Mouse (Mus musculus): ENCODE data around the gene Slc7a1. TPM values are rescaled to one million over a fixed set of nuclear protein-coding genes. Genes with fewer than 3 reads are reported as not detected.

The Slc7a1 gene
- total and polyA plus RNA-seq, 3 experiments: 64.1 to 133 (median 80.9) TPM

DNA sequence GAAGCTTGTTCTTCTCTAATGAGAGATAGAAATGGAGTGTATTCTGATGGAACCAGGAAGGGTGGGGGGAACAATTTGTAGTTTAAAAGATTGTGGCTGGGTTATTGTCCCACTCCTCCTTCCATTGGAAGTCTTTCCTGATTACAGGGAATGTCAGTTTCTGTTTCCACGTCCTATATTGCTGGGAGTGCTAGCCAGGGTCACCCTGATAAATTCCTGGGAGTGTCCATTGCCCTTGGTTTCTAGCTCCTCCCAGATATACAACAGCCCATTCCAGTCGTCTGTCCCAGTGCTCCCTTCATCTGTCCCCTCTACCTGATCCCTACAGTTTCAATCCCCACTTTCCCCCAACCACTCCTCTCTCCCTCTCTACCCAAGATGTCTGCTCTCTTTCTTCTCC is 21.6 kb upstream of the Slc7a1 start:
- H3K36me3 ChIP-seq (ENCODE audit: control insufficient read depth in 1 of 2, insufficient read depth in 2 of 2, low read length in 2 of 2): peaks cover 0 to 8% of the 10 kb centered on the region in 2 experiments; a peak in 2 of 4 replicates
- H3K4me3 ChIP-seq (ENCODE audit: control insufficient read depth in 1 of 2, insufficient read depth in 1 of 2, low read depth in 2 of 2, low read length in 2 of 2): no peak overlapping the region
- H3K79me2 ChIP-seq (ENCODE audit: control insufficient read depth, insufficient read depth, low read length, poor library complexity): no peaks in the 10 kb centered on the region
- peaks cover 3 to 11% of the 10 kb centered on the region in 2 experiments; a peak in 3 of 4 replicates for H3K4me1 ChIP-seq (ENCODE audit: control insufficient read depth in 1 of 2, insufficient read depth in 2 of 2, low read length in 2 of 2)
- no peaks in the 10 kb centered on the region for H3K9me3 ChIP-seq (replicated peaks; ENCODE audit: insufficient read depth, low read length)
- H3K27me3 ChIP-seq (ENCODE audit: control insufficient read depth in 1 of 2, insufficient read depth in 2 of 2, low read length in 2 of 2): no peaks in the 10 kb centered on the region
- TF ChIP-seq GABPA (IDR thresholded peaks at IDR 0.05; ENCODE audit: low read depth, low read length): no peak
- no peak for TF ChIP-seq UBTF (IDR thresholded peaks at IDR 0.05; ENCODE audit: borderline replicate concordance, insufficient read depth, low read depth, low read length)
- H3K9ac ChIP-seq (ENCODE audit: control insufficient read depth, low read depth, low read length, poor library complexity, severe bottlenecking): no peak overlapping the region
- H3K27ac ChIP-seq (ENCODE audit: control insufficient read depth, low read depth, low read length): no peak overlapping the region
- no peak for DNase-seq (ENCODE audit: low read depth, low spot score)

DNA sequence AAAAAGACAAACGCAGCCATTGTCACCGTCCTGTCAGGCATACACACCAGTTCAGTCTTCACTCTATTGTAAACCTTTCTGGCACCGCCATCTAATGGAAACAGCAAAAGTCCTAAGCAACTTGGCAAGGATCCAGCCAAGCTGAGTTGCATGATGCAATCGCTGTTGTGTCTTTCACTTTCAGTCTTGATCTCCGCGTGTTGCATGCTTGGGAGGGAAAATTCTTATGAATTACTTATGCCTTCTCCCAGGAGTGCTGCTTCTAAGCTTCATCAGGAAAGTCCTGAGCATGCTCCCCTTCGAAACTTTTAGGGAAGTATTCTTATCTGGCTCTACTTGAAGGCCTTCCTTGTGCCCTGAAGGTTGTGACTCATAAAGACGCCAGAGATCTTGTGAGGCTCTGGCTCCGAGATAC is 19.4 kb upstream of the Slc7a1 start:
- H3K27me3 ChIP-seq (ENCODE audit: control insufficient read depth in 1 of 2, insufficient read depth in 2 of 2, low read length in 2 of 2): no peaks in the 10 kb centered on the region
- H3K4me3 ChIP-seq (ENCODE audit: control insufficient read depth in 1 of 2, insufficient read depth in 1 of 2, low read depth in 2 of 2, low read length in 2 of 2): peak overlapping the region; percentile 49 to 52
- H3K9ac ChIP-seq (ENCODE audit: control insufficient read depth, low read depth, low read length, poor library complexity, severe bottlenecking): peak overlapping the region; percentile 68
- H3K36me3 ChIP-seq (ENCODE audit: control insufficient read depth in 1 of 2, insufficient read depth in 2 of 2, low read length in 2 of 2): peaks cover 0 to 8% of the 10 kb centered on the region in 2 experiments; a peak in 2 of 4 replicates
- H3K79me2 ChIP-seq (ENCODE audit: control insufficient read depth, insufficient read depth, low read length, poor library complexity): no peaks in the 10 kb centered on the region
- H3K4me1 ChIP-seq (ENCODE audit: control insufficient read depth in 1 of 2, insufficient read depth in 2 of 2, low read length in 2 of 2): peaks cover 3 to 11% of the 10 kb centered on the region in 2 experiments; a peak in 3 of 4 replicates
- no peaks in the 10 kb centered on the region for H3K9me3 ChIP-seq (replicated peaks; ENCODE audit: insufficient read depth, low read length)
- DNase-seq (ENCODE audit: low read depth, low spot score): peak; percentile 93
- H3K27ac ChIP-seq (ENCODE audit: control insufficient read depth, low read depth, low read length): peak overlapping the region; percentile 73
- TF ChIP-seq ELF1 (IDR thresholded peaks at IDR 0.05; ENCODE audit: low read depth, low read length) (0 out of 2 replicates have a peak, but pooled peaks have one; percentile 10), ZNF384 (IDR thresholded peaks at IDR 0.05; ENCODE audit: low read depth, low read length) (no peak), KAT2A (conservative IDR thresholded peaks at IDR 0.05; ENCODE audit: low read depth, low read length) (no peak; the same call in 1 of the 2 replicates), TCF12 (IDR thresholded peaks at IDR 0.05; ENCODE audit: low read depth, low read length) (peak; percentile 28; the same call in 1 of the 2 replicates), MAZ (IDR thresholded peaks at IDR 0.05; ENCODE audit: low read depth, low read length) (peak; percentile 46; the same call in 1 of the 2 replicates), NELFE (IDR thresholded peaks at IDR 0.05; ENCODE audit: low read depth, low read length) (no peak; the same call in 1 of the 2 replicates), UBTF (IDR thresholded peaks at IDR 0.05; ENCODE audit: borderline replicate concordance, insufficient read depth, low read depth, low read length) (no peak), POLR2AphosphoS5 (IDR thresholded peaks at IDR 0.05; ENCODE audit: borderline replicate concordance, low read depth, low read length) (no peak), ETS1 (IDR thresholded peaks at IDR 0.05; ENCODE audit: low read depth, low read length) (peak; percentile 97), MAX (IDR thresholded peaks at IDR 0.05; ENCODE audit: low read length) (peak; percentile 93), USF1 (IDR thresholded peaks at IDR 0.05; ENCODE audit: low read depth, low read length) (peak; percentile 49; the same call in 1 of the 2 replicates), ZKSCAN1 (IDR thresholded peaks at IDR 0.05; ENCODE audit: low read depth, low read length) (0 out of 2 replicates have a peak, but pooled peaks have one; percentile 7), ZMIZ1 (IDR thresholded peaks at IDR 0.05; ENCODE audit: low read depth, low read length) (no peak), USF2 (IDR thresholded peaks at IDR 0.05; ENCODE audit: borderline replicate concordance in 1 of 2, insufficient read depth in 1 of 2, low read depth in 1 of 2, low read length in 2 of 2) (no peak), RCOR1 (IDR thresholded peaks at IDR 0.05; ENCODE audit: low read depth, low read length) (0 out of 2 replicates have a peak, but pooled peaks have one; percentile 9), TAL1 (IDR thresholded peaks at IDR 0.05; ENCODE audit: low read length) (peak; percentile 10; the same call in 1 of the 2 replicates), E2F4 (IDR thresholded peaks at IDR 0.05; ENCODE audit: borderline replicate concordance, low read depth, low read length) (0 out of 2 replicates have a peak, but pooled peaks have one; percentile 45), GATA1 (IDR thresholded peaks at IDR 0.05; ENCODE audit: low read depth, low read length) (peak; percentile 89), MXI1 (IDR thresholded peaks at IDR 0.05; ENCODE audit: low read depth, low read length) (peak; percentile 92), HCFC1 (IDR thresholded peaks at IDR 0.05; ENCODE audit: low read depth, low read length) (peak; percentile 68), RAD21 (IDR thresholded peaks at IDR 0.05; ENCODE audit: low read depth, low read length) (no peak; the same call in 1 of the 2 replicates), MEF2A (IDR thresholded peaks at IDR 0.05; ENCODE audit: extremely low read depth, insufficient replicate concordance, low read depth, low read length, poor library complexity, severe bottlenecking) (no peak), POLR2A (IDR thresholded peaks at IDR 0.05; ENCODE audit: control insufficient read depth in 1 of 2, insufficient read depth in 1 of 2, low read depth in 1 of 2, low read length in 2 of 2, poor library complexity in 1 of 2) (peak in 1 of 2 experiments; percentile 28; a peak in 1 of 4 replicates), JUND (IDR thresholded peaks at IDR 0.05; ENCODE audit: low read depth, low read length) (0 out of 2 replicates have a peak, but pooled peaks have one; percentile 63), POLR2AphosphoS2 (IDR thresholded peaks at IDR 0.05; ENCODE audit: low read length) (no peak; the same call in 1 of the 2 replicates), MAFK (IDR thresholded peaks at IDR 0.05; ENCODE audit: borderline replicate concordance, low read depth, low read length) (no peak), EP300 (IDR thresholded peaks at IDR 0.05; ENCODE audit: low read depth in 1 of 2, low read length in 2 of 2) (peak; percentile 32 to 69; a peak in 2 of 4 replicates), GABPA (IDR thresholded peaks at IDR 0.05; ENCODE audit: low read depth, low read length) (no peak), ZC3H11A (IDR thresholded peaks at IDR 0.05; ENCODE audit: low read depth, low read length) (no peak)

Measured in MEL (cell line).